Mouse (Mus musculus): ENCODE data around the gene Olfr1353.
"Not testable (repeated sequence)": the region's sequence is repeated elsewhere in the genome, so short reads cannot be mapped to it uniquely, and the experiment has no call there.

The Olfr1353 gene

GRCm38 (mm10) chr10:78963009-78963408 is at the start of gene Olfr1353:
Gene Olfr1353 (plus strand): TSS chr10:78963309.
- DNase-seq (ENCODE audit: low read depth), result not testable (repeated sequence)

DNA sequence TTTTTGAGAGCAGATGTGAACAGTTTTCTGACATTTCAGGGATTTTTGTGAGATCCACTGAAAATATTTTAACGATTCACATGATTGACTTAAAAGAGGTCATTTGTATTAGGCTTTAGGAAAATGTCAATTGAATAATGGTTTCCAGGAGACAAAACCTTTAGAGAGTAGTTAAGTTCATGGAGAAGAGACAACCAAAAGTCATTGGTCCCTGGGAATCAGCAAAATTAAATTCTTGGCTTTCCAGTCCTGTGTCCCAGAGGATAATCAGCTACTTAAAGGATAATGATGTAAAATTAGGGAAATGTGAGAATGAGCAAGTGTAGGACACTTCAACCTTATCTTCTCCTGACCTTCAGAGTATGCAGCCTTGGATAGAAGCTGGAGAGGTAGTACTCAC is 12.8 kb upstream of the Olfr1353 start, which contains the start of gene Olfr8:
TSS of gene Olfr8 (plus strand) at position 301 of the 400 bp plus-strand sequence.
- DNase-seq (ENCODE audit: low read depth), result not testable (repeated sequence)

GRCm38 (mm10) chr10:78980750-78981149 is 17.6 kb downstream of the Olfr1353 start, which contains the start of gene Olfr1352:
Gene Olfr1352 (plus strand): TSS chr10:78981050.
- DNase-seq (ENCODE audit: low read depth), result no peak

GRCm38 (mm10) chr10:79012172-79012571 is 49.1 kb downstream of the Olfr1353 start, which contains the start of gene Olfr1351:
Gene Olfr1351 (plus strand): TSS chr10:79012472.
- DNase-seq (ENCODE audit: low read depth), result no peak
